In genomic region chr5:135807263-135807637, GRCm38 (mm10) we compare ENCODE assay signal across 11 mouse cellular contexts. TPM values are rescaled to one million over a fixed set of nuclear protein-coding genes. Genes with fewer than 3 reads are reported as not detected.
A peak's percentile ranks its signal among the peaks of the same experiment; 100 is the strongest.
DNase-seq lines count a peak whose midpoint lies in the region; ATAC-seq and TF ChIP-seq lines count a peak whose summit lies in the region.
"Had no signal": no experiment of that assay in that cellular context is flagged by ENCODE, and none has a peak within 500 bp of the region (broad histone marks: within the 10 kb centered on the region; RNA-seq: fewer than 3 reads in every experiment).

No protein-coding gene starts in this region.

- H3K36me3 ChIP-seq in hindbrain, embryonic 11.5 days (ENCODE audit: control insufficient read depth, insufficient read depth, low read length), result no peaks in the 10 kb centered on the region
- H3K36me3 ChIP-seq in midbrain, postnatal 0 days (ENCODE audit: insufficient read depth, low read length), result no peaks in the 10 kb centered on the region
- H3K36me3 ChIP-seq: G1E had no signal

- intact Hi-C loops in heart, postnatal 14 days (cut with DNase I), result no loop called here

- H3K4me2 ChIP-seq in hindbrain, embryonic 11.5 days (replicated peaks; ENCODE audit: low read depth, low read length), result peak overlapping the region; percentile 50
- peak overlapping the region; percentile 74 for H3K4me2 ChIP-seq in midbrain, postnatal 0 days (ENCODE audit: low read depth, low read length, poor library complexity, severe bottlenecking)

- DNase-seq in layer of hippocampus, postnatal 10 days (ENCODE audit: low spot score in 2 of 2), result peak; percentile 30 to 43
- no peak for DNase-seq in layer of hippocampus, adult 9-10 months (ENCODE audit: low spot score)
- peak; percentile 58 to 66 for DNase-seq in cerebellum, postnatal 25 days
- no peak for DNase-seq in hindbrain, embryonic 11.5 days (ENCODE audit: low spot score)
- DNase-seq in midbrain, postnatal 0 days (ENCODE audit: low spot score), result peak; percentile 8
- DNase-seq in heart, postnatal 14 days, result no peak
- DNase-seq in yolk sac, embryonic 10.5 days (ENCODE audit: low spot score), result no peak
- no peak for DNase-seq in adrenal gland, postnatal 36 days

- 48% methylated on average over 3 of the region's 3 CpGs for WGBS in hindbrain, embryonic 11.5 days
- 43% methylated on average over 3 of the region's 3 CpGs for WGBS in midbrain, postnatal 0 days

- no peaks in the 10 kb centered on the region for H3K4me1 ChIP-seq in hindbrain, embryonic 11.5 days (replicated peaks; ENCODE audit: control insufficient read depth, insufficient read depth, low read length)
- peaks cover 10% of the 10 kb centered on the region; the same call in 1 of the 2 replicates for H3K4me1 ChIP-seq in midbrain, postnatal 0 days (ENCODE audit: insufficient read depth, low read length)

- TF ChIP-seq CTCF in midbrain, postnatal 0 days (IDR thresholded peaks at IDR 0.05), result no peak

- H3K27ac ChIP-seq in hindbrain, embryonic 11.5 days (ENCODE audit: low read depth, low read length), result no peak overlapping the region
- 0 out of 2 replicates have a peak overlapping the region, but pooled peaks have one; percentile 74 for H3K27ac ChIP-seq in midbrain, postnatal 0 days (ENCODE audit: low read depth, low read length)

- peak overlapping the region; percentile 65 for H3K9ac ChIP-seq in hindbrain, embryonic 11.5 days (ENCODE audit: low read depth, low read length)
- H3K9ac ChIP-seq in midbrain, postnatal 0 days (replicated peaks; ENCODE audit: low read length, poor library complexity, severe bottlenecking), result peak overlapping the region; percentile 92

- no peaks in the 10 kb centered on the region for H3K9me3 ChIP-seq in hindbrain, embryonic 11.5 days (ENCODE audit: control insufficient read depth, low read length)
- H3K9me3 ChIP-seq in midbrain, postnatal 0 days (ENCODE audit: low read length), result no peaks in the 10 kb centered on the region

- peak overlapping the region; percentile 45 for H3K4me3 ChIP-seq in hindbrain, embryonic 11.5 days (ENCODE audit: low read depth, low read length)
- H3K4me3 ChIP-seq in midbrain, postnatal 0 days (ENCODE audit: low read depth, low read length), result peak overlapping the region; percentile 69

- H3K27me3 ChIP-seq in hindbrain, embryonic 11.5 days (ENCODE audit: control insufficient read depth, insufficient read depth, low read length), result no peaks in the 10 kb centered on the region
- H3K27me3 ChIP-seq in midbrain, postnatal 0 days (ENCODE audit: insufficient read depth, low read length), result no peaks in the 10 kb centered on the region

- peak; percentile 57; the same call in 1 of the 2 replicates for ATAC-seq in hindbrain, embryonic 11.5 days (ENCODE audit: low FRiP score)
- ATAC-seq in midbrain, postnatal 0 days (ENCODE audit: low FRiP score), result peak; percentile 3; the same call in 1 of the 2 replicates

RNA-seq across cellular contexts. Expression of gene Srrm3, which starts 0.6 kb away (rescaled TPM):
- 10 to 100 TPM; 62.6 to 72.2 TPM for total RNA-seq in layer of hippocampus, postnatal 10 days (2021)
- 33.2 and 39.8 TPM in 2 replicates for polyA plus RNA-seq in hindbrain, embryonic 11.5 days (2014; fragmentation: Nextera tagmentation; extraction: Ambion mirVana)
- total RNA-seq in midbrain, postnatal 0 days (2014; rRNA removed), result 85.2 and 123 TPM in 2 replicates
- polyA plus RNA-seq in midbrain, postnatal 0 days (2015; fragmentation: Nextera tagmentation; extraction: Ambion mirVana), result 52.5 and 58.8 TPM in 2 replicates
- under 1 TPM in 1 of 2 experiments, not detected in 1; 0.10 TPM for total RNA-seq in heart, postnatal 14 days (2021)
- total RNA-seq in adrenal gland, postnatal 36 days (2021), result 1 to 10 TPM; 1.6 to 3.4 TPM
- total RNA-seq: heart, postnatal 36 days had no signal
- polyA plus RNA-seq: G1E had no signal

RNA-seq across cellular contexts. Expression of gene Mdh2, which starts 29.0 kb away (rescaled TPM):
- total RNA-seq in layer of hippocampus, postnatal 10 days (2021), result 100 to 1,000 TPM; 469 to 476 TPM
- polyA plus RNA-seq in hindbrain, embryonic 11.5 days (2014; fragmentation: Nextera tagmentation; extraction: Ambion mirVana), result 620 and 621 TPM in 2 replicates
- 158 and 172 TPM in 2 replicates for total RNA-seq in midbrain, postnatal 0 days (2014; rRNA removed)
- polyA plus RNA-seq in midbrain, postnatal 0 days (2015; fragmentation: Nextera tagmentation; extraction: Ambion mirVana), result 656 and 707 TPM in 2 replicates
- 1,000 to 10,000 TPM; 1,831 to 1,920 TPM for total RNA-seq in heart, postnatal 14 days (2021)
- total RNA-seq in adrenal gland, postnatal 36 days (2021), result 100 to 1,000 TPM; 489 to 545 TPM

RNA-seq across cellular contexts. Expression of gene Styxl1, which starts 29.1 kb away (rescaled TPM):
- total RNA-seq in layer of hippocampus, postnatal 10 days (2021), result under 1 TPM; 0.55 to 0.87 TPM
- polyA plus RNA-seq in hindbrain, embryonic 11.5 days (2014; fragmentation: Nextera tagmentation; extraction: Ambion mirVana), result 0.36 and 0.54 TPM in 2 replicates
- total RNA-seq in midbrain, postnatal 0 days (2014; rRNA removed), result not detected in 2 replicates
- 0.33 and 0.44 TPM in 2 replicates for polyA plus RNA-seq in midbrain, postnatal 0 days (2015; fragmentation: Nextera tagmentation; extraction: Ambion mirVana)
- total RNA-seq in heart, postnatal 14 days (2021), result under 1 TPM in 1 of 2 experiments, not detected in 1; 0.34 TPM
- total RNA-seq in adrenal gland, postnatal 36 days (2021), result under 1 TPM; 0.33 to 0.83 TPM
- total RNA-seq: heart, postnatal 36 days; left cerebral cortex, postnatal 10 days had no signal
- polyA plus RNA-seq: G1E had no signal

Comparison
In these comparisons a context has a peak if more than half of its experiments do, and no peak if none do; other contexts are left out.
1. DNase-seq: peak in layer of hippocampus, postnatal 10 days (2 of 2), cerebellum, postnatal 25 days (2 of 2) and midbrain, postnatal 0 days (single experiment); none in layer of hippocampus, adult 9-10 months (single experiment), hindbrain, embryonic 11.5 days (single experiment), heart, postnatal 14 days (0 of 2), yolk sac, embryonic 10.5 days (single experiment) and adrenal gland, postnatal 36 days (0 of 2).
2. RNA of gene Srrm3, which starts 0.6 kb away (total RNA-seq): 85.2 to 123 TPM in midbrain, postnatal 0 days and 62.6 to 72.2 TPM in layer of hippocampus, postnatal 10 days; 1.6 to 3.4 TPM in adrenal gland, postnatal 36 days and 0.10 TPM in heart, postnatal 14 days; every median in the first group is over 10 times any median in the second.